Mouse (Mus musculus) gastrocnemius, adult 8-10 months (tissue): ENCODE measurements around the gene Frzb. TPM values are rescaled to one million over a fixed set of nuclear protein-coding genes. Genes with fewer than 3 reads are reported as not detected.

Experiments used
- DNase-seq, 2 experiments: peaks; one replicate each; pipeline ENCODE4 v3.0.0; 2022; ENCODE audit warnings: low spot score in 2 of 2
- total RNA-seq, 4 experiments: library from RNA; stranded (reverse); gene quantifications; 2 replicates each; pipeline ENCODE4 v1.2.4; 2022

Frzb gene
- total RNA-seq, 4 experiments from 2014 or later = 5.1 to 11.7 (median 8.2) TPM

DNA sequence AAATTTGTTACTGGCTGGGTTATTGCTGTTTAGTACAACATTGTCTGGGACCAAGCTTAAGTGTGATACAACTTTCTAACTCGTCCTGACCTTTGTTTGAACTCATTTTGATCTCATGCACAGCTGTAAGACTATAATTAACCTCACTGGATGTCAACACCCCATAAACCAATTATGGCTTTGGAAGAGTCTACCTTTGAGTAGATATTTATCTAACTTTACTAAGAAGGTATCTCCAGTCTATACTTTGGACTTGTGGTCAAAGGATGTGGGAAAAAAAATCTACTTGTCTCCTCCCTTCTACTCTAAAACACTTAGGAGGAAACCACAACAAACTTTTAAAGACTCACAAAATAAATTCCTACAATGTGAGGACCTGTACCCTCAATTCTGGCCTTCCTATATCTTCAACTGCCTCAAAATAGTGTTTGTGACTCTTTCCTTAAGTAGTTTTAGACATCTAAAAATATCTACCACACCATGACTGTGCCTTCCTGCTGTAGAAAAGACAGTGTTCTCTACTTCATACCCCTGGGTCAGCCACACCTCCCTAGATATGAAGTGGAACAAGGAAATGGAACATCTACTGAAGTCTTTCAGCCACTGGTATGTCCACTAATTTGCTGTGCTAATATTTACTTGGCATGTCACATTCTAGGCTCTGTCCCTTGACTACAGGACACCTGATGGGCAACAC, 16.9 kb downstream of the Frzb start:
- DNase-seq = no peak

DNA sequence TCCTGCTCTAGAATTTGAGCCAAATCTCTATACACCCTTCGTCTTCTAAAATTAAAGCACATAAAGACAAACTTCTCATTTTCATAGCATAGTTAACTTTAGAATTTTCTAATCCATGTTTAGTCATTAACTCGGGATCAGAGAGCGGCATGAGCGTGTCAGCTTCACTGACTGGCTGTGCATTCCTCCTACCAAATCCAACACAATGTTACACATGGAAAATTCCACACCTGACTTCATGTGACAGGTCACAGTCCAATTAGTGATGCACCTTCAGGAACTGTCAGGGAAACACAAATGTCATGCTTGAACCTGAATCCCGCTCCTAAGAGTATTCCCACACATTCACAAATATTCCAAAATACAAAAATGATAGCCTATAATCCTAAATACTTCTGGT, 24.3 kb downstream of the Frzb start:
- no peak for DNase-seq

- no peak for DNase-seq
Observed at GRCm38 (mm10) chr2:80421990-80422389, 25.4 kb downstream of the Frzb start.

GRCm38 (mm10) chr2:80416286-80416685, 31.1 kb downstream of the Frzb start:
- DNase-seq = no peak

GRCm38 (mm10) chr2:80414387-80414786, 33.0 kb downstream of the Frzb start:
- DNase-seq = no peak

GRCm38 (mm10) chr2:80413124-80413523, 34.3 kb downstream of the Frzb start:
- no peak for DNase-seq

- DNase-seq = no peak
Observed at GRCm38 (mm10) chr2:80409893-80410574, 37.4 kb downstream of the Frzb start.

GRCm38 (mm10) chr2:80404770-80405169, 42.7 kb downstream of the Frzb start:
- no peak for DNase-seq

DNA sequence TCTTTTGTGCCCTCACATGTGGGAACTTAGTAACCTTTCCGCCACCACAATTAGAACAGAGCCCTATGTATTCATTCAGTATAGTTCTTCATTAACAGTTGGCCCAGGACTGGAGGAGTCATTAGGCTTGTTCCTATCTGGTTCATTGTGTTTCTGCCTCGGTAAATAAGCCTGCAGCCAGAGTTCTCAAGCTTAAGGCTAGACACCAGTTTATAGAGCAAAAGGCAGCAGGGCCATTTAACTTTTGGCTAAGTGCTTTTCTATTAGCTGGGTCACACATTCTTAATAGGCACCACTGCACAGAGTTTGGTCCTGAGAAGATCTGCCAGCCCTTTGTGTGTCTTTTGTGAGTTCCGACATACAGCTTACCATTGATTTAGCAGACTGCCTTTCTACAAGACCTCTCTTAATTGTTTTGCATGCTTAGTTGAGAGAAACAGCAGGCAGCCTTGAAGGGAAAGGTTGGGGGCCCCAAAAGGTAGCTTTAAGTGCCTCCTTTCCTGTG, 48.8 kb downstream of the Frzb start:
- DNase-seq = no peak

GRCm38 (mm10) chr2:80396864-80397263, 50.6 kb downstream of the Frzb start:
- no peak for DNase-seq

- no peak for DNase-seq
Observed at GRCm38 (mm10) chr2:80396057-80396456, 51.4 kb downstream of the Frzb start.

- no peak for DNase-seq
Observed at GRCm38 (mm10) chr2:80388341-80388740, 59.1 kb downstream of the Frzb start.

DNA sequence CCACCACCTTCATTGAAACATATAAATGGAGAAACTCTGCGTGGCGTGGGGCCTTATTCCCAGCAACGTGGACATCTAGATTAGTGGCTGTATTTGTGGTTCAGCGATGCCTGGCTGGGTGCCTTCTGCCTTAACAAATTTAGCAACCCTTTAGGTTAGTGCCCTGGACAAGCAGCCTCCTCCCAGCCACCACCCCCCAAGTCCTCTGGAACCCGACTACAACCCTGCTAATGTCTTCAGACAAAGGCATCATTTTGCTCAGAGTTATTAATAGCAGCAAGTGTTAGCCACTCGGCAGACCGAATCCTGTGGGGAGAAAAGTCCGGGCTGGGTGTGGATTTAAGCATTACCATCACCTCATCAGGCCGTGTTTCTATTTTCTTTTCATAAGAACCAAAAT, 59.8 kb downstream of the Frzb start:
- DNase-seq = no peak

GRCm38 (mm10) chr2:80386255-80386654, 61.2 kb downstream of the Frzb start:
- DNase-seq = no peak

DNA sequence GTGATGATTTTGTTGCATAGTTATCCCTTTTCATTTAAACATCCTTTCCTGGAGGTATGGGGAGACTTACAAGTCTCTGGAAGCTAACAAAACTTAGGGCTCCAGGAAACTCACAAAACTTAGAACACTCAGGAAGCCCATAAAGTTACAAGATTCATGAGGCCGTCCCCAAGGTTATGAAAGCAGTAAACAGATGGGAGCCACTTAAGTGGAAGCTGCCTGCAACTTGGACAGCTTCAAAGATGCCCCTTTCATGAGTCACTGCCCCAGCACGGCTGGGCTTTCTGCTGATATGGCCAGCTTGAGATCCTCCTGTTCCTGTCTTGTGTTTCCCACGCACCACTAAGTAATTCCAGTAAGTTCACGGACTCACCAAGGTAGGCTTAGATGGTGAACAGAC, 63.0 kb downstream of the Frzb start:
- no peak for DNase-seq

DNA sequence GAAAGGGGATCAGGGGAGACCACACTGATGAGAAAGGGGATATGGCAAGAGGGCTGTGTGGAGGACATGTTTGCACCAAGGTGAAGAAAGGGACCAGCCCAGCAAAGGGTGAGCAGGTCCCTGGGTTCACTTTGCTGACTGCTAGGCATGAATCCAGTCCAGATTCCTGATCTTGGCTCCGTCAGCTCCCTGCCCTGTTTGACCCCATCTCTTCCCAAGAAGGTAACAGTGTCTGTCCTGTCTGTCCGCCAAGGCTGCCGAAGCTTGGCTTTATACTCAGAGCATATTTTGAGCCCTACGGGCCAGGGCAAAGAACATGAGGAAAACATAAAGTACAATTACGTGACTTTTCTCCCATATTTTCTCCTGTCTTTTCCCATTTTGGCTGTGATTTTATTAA, 67.6 kb downstream of the Frzb start:
- DNase-seq = peak; percentile 8 to 42

- DNase-seq = no peak
Observed at GRCm38 (mm10) chr2:80374892-80375291, 72.5 kb downstream of the Frzb start.

- no peak for DNase-seq
Observed at GRCm38 (mm10) chr2:80371458-80371857, 76.0 kb downstream of the Frzb start.

Other genes with a start within 250 kb of the Frzb start
- not detected for gene Prdx6b, start 155.2 kb downstream of the Frzb start, total RNA-seq
- 10 to 100 TPM; 21.7 to 25.0 (median 24.2) TPM for gene Dnajc10, start 132.2 kb downstream of the Frzb start, total RNA-seq
- gene Nckap1, start 133.8 kb upstream of the Frzb start, total RNA-seq = 10 to 100 TPM; 42.8 to 54.4 (median 44.4) TPM
- gene Dusp19, start 169.4 kb upstream of the Frzb start, total RNA-seq = 10 to 100 TPM in 1 of 4 experiments, 1 to 10 TPM in 3; 9.3 to 11.0 (median 9.5) TPM
- gene Nup35, start 169.6 kb upstream of the Frzb start, total RNA-seq = 1 to 10 TPM; 6.5 to 7.8 (median 7.3) TPM